Comparison of ENCODE assay signal across 14 mouse cellular contexts in genomic region chr17:5247737-5248136, GRCm38 (mm10).
A peak's percentile ranks its signal among the peaks of the same experiment; 100 is the strongest.
DNase-seq lines count a peak whose midpoint lies in the region; ATAC-seq and TF ChIP-seq lines count a peak whose summit lies in the region.
"Had no signal": no experiment of that assay in that cellular context is flagged by ENCODE, and none has a peak within 500 bp of the region (broad histone marks: within the 10 kb centered on the region; RNA-seq: fewer than 3 reads in every experiment).

No protein-coding gene starts in this region.

- intact Hi-C loops in heart, postnatal 36 days (cut with DNase I), result loop anchor here (5.0 kb wide), 1 partner anchor 35 kb away; no protein-coding TSS in a partner anchor

- no peak overlapping the region for H3K4me3 ChIP-seq in heart, embryonic 14.5 days (ENCODE audit: control insufficient read depth in 1 of 2, insufficient read depth in 1 of 2, low read depth in 1 of 2, low read length in 2 of 2)
- no peak overlapping the region for H3K4me3 ChIP-seq in layer of hippocampus, adult 2 months
- H3K4me3 ChIP-seq in intestine, embryonic 15.5 days (replicated peaks), result no peak overlapping the region
- H3K4me3 ChIP-seq: midbrain, embryonic 10.5 days had no signal

- H3K4me1 ChIP-seq in heart, embryonic 14.5 days (ENCODE audit: control insufficient read depth in 2 of 2, insufficient read depth in 2 of 2, low read length in 2 of 2), result peaks cover 23 to 37% of the 10 kb centered on the region in 2 experiments
- peaks cover 21% of the 10 kb centered on the region for H3K4me1 ChIP-seq in intestine, embryonic 15.5 days (replicated peaks)

- peak; percentile 39 for DNase-seq in cerebellum, adult 8-10 months
- no peak for DNase-seq in cerebellum, postnatal 4 days (ENCODE audit: low spot score in 2 of 2)
- DNase-seq in heart, postnatal 36 days, result no peak
- no peak for DNase-seq in layer of hippocampus, adult 2 months (ENCODE audit: low spot score in 2 of 2)
- no peak for DNase-seq in layer of hippocampus, adult 8-10 months (ENCODE audit: low spot score in 2 of 2)
- DNase-seq in urinary bladder, postnatal 36 days (ENCODE audit: low spot score in 2 of 2), result no peak
- DNase-seq: kidney, adult 2 months; lung, adult 18-20 months; lung, postnatal 36 days; right cerebral cortex, adult 18-20 months had no signal

- no peak for ATAC-seq in heart, embryonic 14.5 days (ENCODE audit: insufficient number of reproducible peaks, insufficient read depth, low FRiP score, low read depth)
- ATAC-seq in intestine, embryonic 15.5 days, result no peak
- ATAC-seq: forebrain, embryonic 14.5 days had no signal

- no peaks in the 10 kb centered on the region for H3K36me3 ChIP-seq in heart, embryonic 14.5 days (ENCODE audit: control insufficient read depth, insufficient read depth, low read length)
- H3K36me3 ChIP-seq in intestine, embryonic 15.5 days, result no peaks in the 10 kb centered on the region

- H3K27ac ChIP-seq in heart, embryonic 14.5 days (replicated peaks in 1 of 2; ENCODE audit: control insufficient read depth in 1 of 2, insufficient read depth in 1 of 2, low read depth in 2 of 2, low read length in 2 of 2), result peak overlapping the region; percentile 4 to 75; a peak in 3 of 4 replicates
- peak overlapping the region; percentile 76; the same call in 1 of the 2 replicates for H3K27ac ChIP-seq in layer of hippocampus, adult 2 months
- H3K27ac ChIP-seq in intestine, embryonic 15.5 days, result 0 out of 2 replicates have a peak overlapping the region, but pooled peaks have one; percentile 15
- H3K27ac ChIP-seq: midbrain, embryonic 10.5 days had no signal

- WGBS in heart, embryonic 14.5 days, result 52% methylated on average over 15 of the region's 15 CpGs
- WGBS in intestine, embryonic 15.5 days, result 72% methylated on average over 15 of the region's 15 CpGs

- no peaks in the 10 kb centered on the region for H3K9me3 ChIP-seq in heart, embryonic 14.5 days (ENCODE audit: control insufficient read depth, low read length)
- no peaks in the 10 kb centered on the region for H3K9me3 ChIP-seq in intestine, embryonic 15.5 days
- H3K9me3 ChIP-seq: midbrain, embryonic 10.5 days had no signal

- no peak overlapping the region for H3K4me2 ChIP-seq in heart, embryonic 14.5 days (ENCODE audit: low read length)
- no peak overlapping the region for H3K4me2 ChIP-seq in intestine, embryonic 15.5 days (replicated peaks)

- no peaks in the 10 kb centered on the region for H3K27me3 ChIP-seq in heart, embryonic 14.5 days (ENCODE audit: control insufficient read depth, insufficient read depth, low read length)
- no peaks in the 10 kb centered on the region for H3K27me3 ChIP-seq in intestine, embryonic 15.5 days (replicated peaks)

- TF ChIP-seq CTCF in layer of hippocampus, adult 2 months (conservative IDR thresholded peaks at IDR 0.05), result no peak

- H3K9ac ChIP-seq in heart, embryonic 14.5 days (ENCODE audit: low read length), result no peak overlapping the region
- H3K9ac ChIP-seq in intestine, embryonic 15.5 days, result no peak overlapping the region

Comparison
In these comparisons a context has a peak if more than half of its experiments do, and no peak if none do; other contexts are left out.
1. H3K27ac ChIP-seq: peak in every context shown above with its lines; median percentile 76 in layer of hippocampus, adult 2 months; 40 in heart, embryonic 14.5 days; 15 in intestine, embryonic 15.5 days.